Comparison of ENCODE assay signal across 8 mouse cellular contexts in the genomic region with DNA sequence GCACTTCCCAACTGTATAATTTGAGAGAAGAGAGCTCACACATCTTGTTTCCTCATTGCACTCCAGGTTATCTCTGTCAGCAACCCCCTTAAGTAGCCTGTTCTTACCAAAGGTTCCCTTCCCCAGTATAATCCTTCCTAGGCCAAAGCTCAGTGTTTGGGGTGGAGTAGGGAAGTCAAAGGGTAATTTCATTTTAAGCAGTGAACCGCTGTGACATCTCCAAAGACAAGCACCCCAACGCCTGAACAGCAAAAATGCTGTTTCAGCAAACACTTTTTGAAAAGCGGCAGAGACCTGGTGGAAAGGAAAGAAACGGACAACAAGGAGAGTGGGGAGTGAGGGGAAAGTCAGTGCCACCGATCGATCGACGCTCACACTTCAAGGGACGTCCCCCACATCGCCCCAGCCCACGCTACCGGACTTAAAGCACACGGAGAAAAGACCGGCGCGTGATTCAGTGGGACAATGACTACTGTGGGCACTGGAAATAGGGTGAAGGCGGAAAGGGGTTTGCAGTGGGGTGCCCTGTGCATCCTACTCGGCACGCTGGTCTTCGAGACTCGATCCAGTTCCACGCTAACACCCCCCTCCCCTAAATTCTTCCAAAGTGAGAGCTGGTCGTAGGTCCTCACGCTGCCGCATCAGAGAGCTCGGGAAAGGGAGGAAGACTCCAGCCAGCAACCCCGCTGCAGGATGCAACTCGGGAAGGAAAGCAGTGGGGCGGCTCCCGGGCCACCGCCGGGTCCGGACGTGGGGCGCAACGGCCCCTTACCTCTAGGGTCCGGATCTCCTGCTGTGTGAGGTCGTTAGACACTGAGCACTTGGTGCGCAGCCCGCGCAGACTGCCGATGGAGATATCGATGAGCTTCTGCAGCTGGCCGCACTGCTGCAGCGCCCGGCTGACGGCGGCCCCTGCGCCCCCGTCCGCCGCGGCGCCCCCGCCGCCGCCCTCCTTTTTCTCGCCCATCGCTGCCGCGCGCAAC. TPM values are rescaled to one million over a fixed set of nuclear protein-coding genes. Genes with fewer than 3 reads are reported as not detected.
DNase-seq lines count a peak whose midpoint lies in the region; ATAC-seq and TF ChIP-seq lines count a peak whose summit lies in the region.

No protein-coding gene starts in this region.

- 1% methylated on average over 62 of the region's 62 CpGs for WGBS in heart, embryonic 13.5 days
- 1% methylated on average over 48 of the region's 62 CpGs for WGBS in limb, embryonic 10.5 days
- under 1% methylated on average over 56 of the region's 62 CpGs for WGBS in midbrain, embryonic 12.5 days

- peaks cover 4% of the 10 kb centered on the region for H3K4me1 ChIP-seq in cortical plate, adult 2 months (ENCODE audit: control insufficient read depth, insufficient read depth, low read length)
- peaks cover 56% of the 10 kb centered on the region for H3K4me1 ChIP-seq in heart, embryonic 13.5 days
- peaks cover 41% of the 10 kb centered on the region for H3K4me1 ChIP-seq in limb, embryonic 10.5 days
- H3K4me1 ChIP-seq in midbrain, embryonic 12.5 days, result peaks cover 35% of the 10 kb centered on the region

- no peak for TF ChIP-seq CTCF in cortical plate, adult 2 months (IDR thresholded peaks at IDR 0.05; ENCODE audit: extremely low read depth, insufficient read depth, low read length)

- H3K27ac ChIP-seq in cortical plate, adult 2 months (ENCODE audit: insufficient read depth, low read length), result peak overlapping the region; percentile 75
- peak overlapping the region; percentile 91 for H3K27ac ChIP-seq in heart, embryonic 13.5 days (replicated peaks)
- peak overlapping the region; percentile 92 for H3K27ac ChIP-seq in limb, embryonic 10.5 days
- H3K27ac ChIP-seq in midbrain, embryonic 12.5 days (replicated peaks), result peak overlapping the region; percentile 90

- no peaks in the 10 kb centered on the region for H3K9me3 ChIP-seq in heart, embryonic 13.5 days
- no peaks in the 10 kb centered on the region for H3K9me3 ChIP-seq in limb, embryonic 10.5 days (replicated peaks)
- no peaks in the 10 kb centered on the region for H3K9me3 ChIP-seq in midbrain, embryonic 12.5 days

- H3K4me2 ChIP-seq in heart, embryonic 13.5 days, result peak overlapping the region; percentile 85
- peak overlapping the region; percentile 81 for H3K4me2 ChIP-seq in midbrain, embryonic 12.5 days (replicated peaks)

- peak; percentile 51 to 65 for DNase-seq in heart, adult 18-20 months
- no peak for DNase-seq in heart, adult 8-10 months (ENCODE audit: low spot score)
- no peak for DNase-seq in limb, embryonic 10.5 days (ENCODE audit: low spot score)
- peak; percentile 58 for DNase-seq in thymus, postnatal 14 days

- no peak for TF ChIP-seq POLR2A in cortical plate, adult 2 months (IDR thresholded peaks at IDR 0.05; ENCODE audit: extremely low read depth, insufficient read depth, low read length)

- peak overlapping the region; percentile 96 for H3K9ac ChIP-seq in heart, embryonic 13.5 days
- H3K9ac ChIP-seq in midbrain, embryonic 12.5 days (replicated peaks), result peak overlapping the region; percentile 89

- peak; percentile 16 for ATAC-seq in CD4-positive, CD25-positive, alpha-beta regulatory T cell, adult 4 months
- no peak for ATAC-seq in heart, embryonic 13.5 days (ENCODE audit: extremely low read depth, insufficient number of reproducible peaks, low FRiP score, low TSS enrichment)
- no peak; the same call in none of the 2 replicates for ATAC-seq in midbrain, embryonic 12.5 days (ENCODE audit: low FRiP score, low read depth)

- H3K4me3 ChIP-seq in cortical plate, adult 2 months (ENCODE audit: insufficient read depth, low read length), result peak overlapping the region; percentile 95
- H3K4me3 ChIP-seq in heart, embryonic 13.5 days, result peak overlapping the region; percentile 85
- peak overlapping the region; percentile 83 for H3K4me3 ChIP-seq in limb, embryonic 10.5 days
- peak overlapping the region; percentile 87 for H3K4me3 ChIP-seq in midbrain, embryonic 12.5 days

- H3K27me3 ChIP-seq in heart, embryonic 13.5 days (replicated peaks), result no peaks in the 10 kb centered on the region
- 0 out of 2 replicates have a peak, but pooled peaks cover 6% of the 10 kb centered on the region for H3K27me3 ChIP-seq in limb, embryonic 10.5 days (ENCODE audit: low read depth, poor library complexity, severe bottlenecking)
- no peaks in the 10 kb centered on the region for H3K27me3 ChIP-seq in midbrain, embryonic 12.5 days

- no peaks in the 10 kb centered on the region for H3K36me3 ChIP-seq in heart, embryonic 13.5 days
- H3K36me3 ChIP-seq in limb, embryonic 10.5 days, result no peaks in the 10 kb centered on the region
- H3K36me3 ChIP-seq in midbrain, embryonic 12.5 days, result no peaks in the 10 kb centered on the region

RNA-seq across cellular contexts. Expression of a gene that starts 0.6 kb away (rescaled TPM):
- total RNA-seq in heart, adult 18-20 months (2021), result 1 to 10 TPM; 5.7 to 5.8 TPM
- total RNA-seq in heart, adult 8-10 months (2022), result 1 to 10 TPM; 5.9 to 8.2 (median 6.5) TPM
- 1 to 10 TPM; 2.5 to 4.1 TPM for polyA plus RNA-seq in CD4-positive, CD25-positive, alpha-beta regulatory T cell, adult 4 months (2017; shearing (Covaris generic))
- polyA plus RNA-seq in cortical plate, adult 2 months (2012; rRNA removed), result 32.8 and 39.8 TPM in 2 replicates
- polyA plus RNA-seq in heart, embryonic 13.5 days (2015; fragmentation: Nextera tagmentation; extraction: Ambion mirVana), result 2.2 and 2.4 TPM in 2 replicates
- polyA plus RNA-seq in limb, embryonic 10.5 days (2016; fragmentation: Nextera tagmentation; extraction: Ambion mirVana), result 1.0 and 1.3 TPM in 2 replicates
- 3.7 and 4.3 TPM in 2 replicates for polyA plus RNA-seq in midbrain, embryonic 12.5 days (2016; fragmentation: Nextera tagmentation; extraction: Ambion mirVana)

Comparison
In these comparisons a context has a peak if more than half of its experiments do, and no peak if none do; other contexts are left out.
1. DNase-seq: peak in heart, adult 18-20 months (2 of 2) and thymus, postnatal 14 days (single experiment); none in heart, adult 8-10 months (single experiment) and limb, embryonic 10.5 days (single experiment).
2. Peak in every context shown above with its lines, with median percentiles within 50 percentile points of each other: H3K27ac ChIP-seq and H3K4me3 ChIP-seq.